Mouse (Mus musculus): ENCODE measurements at regions not wholly inside any gene's neighbourhood (a gene's known extent, or its start where the extent isn't known, plus 50 kb on each side); places are given as distances from the start of the nearest gene placed in this dataset.
"Not testable (repeated sequence)": the region's sequence is repeated elsewhere in the genome, so short reads cannot be mapped to it uniquely, and the experiment has no call there.

- H3K36me3 ChIP-seq (replicated peaks) = no peaks in the 10 kb centered on the region
- H3K4me1 ChIP-seq (ENCODE audit: insufficient read depth, low read depth, low read length) = no peaks in the 10 kb centered on the region
- no peaks in the 10 kb centered on the region for H3K9me3 ChIP-seq (replicated peaks)
- no peaks in the 10 kb centered on the region for H3K27me3 ChIP-seq (ENCODE audit: insufficient read depth, low read length)
- no peak for DNase-seq (ENCODE audit: low spot score)
- TF ChIP-seq GATA2 (IDR thresholded peaks at IDR 0.05; ENCODE audit: borderline replicate concordance, low read depth, low read length) (no peak), POLR2AphosphoS5 (IDR thresholded peaks at IDR 0.05; ENCODE audit: insufficient replicate concordance, low read depth, low read length) (no peak; the same call in 1 of the 2 replicates), TAL1 (conservative IDR thresholded peaks at IDR 0.05; ENCODE audit: low read depth, low read length) (no peak), CTCF (IDR thresholded peaks at IDR 0.05; ENCODE audit: low read depth, low read length) (no peak), GATA1 (IDR thresholded peaks at IDR 0.05; ENCODE audit: borderline replicate concordance, low read length) (no peak)
- no peak overlapping the region for H3K4me3 ChIP-seq (ENCODE audit: low read depth, low read length)
- ATAC-seq (ENCODE audit: extremely low read depth, insufficient number of reproducible peaks, low FRiP score, poor library complexity, severe bottlenecking) = no peak
Observed at GRCm38 (mm10) chr12:113241373-113242193, 55.9 kb downstream of the Tmem121 start.

GRCm38 (mm10) chr12:113242194-113242510 is 56.4 kb downstream of the Tmem121 start:
- TF ChIP-seq POLR2AphosphoS5 (IDR thresholded peaks at IDR 0.05; ENCODE audit: insufficient replicate concordance, low read depth, low read length) (no peak), CTCF (IDR thresholded peaks at IDR 0.05; ENCODE audit: low read depth, low read length) (no peak), TAL1 (conservative IDR thresholded peaks at IDR 0.05; ENCODE audit: low read depth, low read length) (no peak), GATA2 (IDR thresholded peaks at IDR 0.05; ENCODE audit: borderline replicate concordance, low read depth, low read length) (no peak), GATA1 (IDR thresholded peaks at IDR 0.05; ENCODE audit: borderline replicate concordance, low read length) (no peak)
- Histone ChIP-seq H3K36me3 (replicated peaks) (no peaks in the 10 kb centered on the region), H3K4me1 (ENCODE audit: insufficient read depth, low read depth, low read length) (no peaks in the 10 kb centered on the region), H3K9me3 (replicated peaks) (no peaks in the 10 kb centered on the region), H3K27me3 (ENCODE audit: insufficient read depth, low read length) (no peaks in the 10 kb centered on the region), H3K4me3 (ENCODE audit: low read depth, low read length) (no peak overlapping the region)
- no peak for DNase-seq (ENCODE audit: low spot score)
- ATAC-seq (ENCODE audit: extremely low read depth, insufficient number of reproducible peaks, low FRiP score, poor library complexity, severe bottlenecking) = no peak

GRCm38 (mm10) chr12:113244685-113245084 is 59.0 kb downstream of the Tmem121 start:
- Histone ChIP-seq H3K36me3 (replicated peaks) (no peaks in the 10 kb centered on the region), H3K9me3 (replicated peaks) (no peaks in the 10 kb centered on the region), H3K27me3 (ENCODE audit: insufficient read depth, low read length) (no peaks in the 10 kb centered on the region), H3K4me3 (ENCODE audit: low read depth, low read length) (no peak overlapping the region), H3K4me1 (ENCODE audit: insufficient read depth, low read depth, low read length) (no peaks in the 10 kb centered on the region)
- TF ChIP-seq POLR2AphosphoS5 (IDR thresholded peaks at IDR 0.05; ENCODE audit: insufficient replicate concordance, low read depth, low read length) = no peak
- TF ChIP-seq CTCF (IDR thresholded peaks at IDR 0.05; ENCODE audit: low read depth, low read length) = no peak
- no peak for TF ChIP-seq GATA2 (IDR thresholded peaks at IDR 0.05; ENCODE audit: borderline replicate concordance, low read depth, low read length)
- no peak for TF ChIP-seq TAL1 (conservative IDR thresholded peaks at IDR 0.05; ENCODE audit: low read depth, low read length)
- no peak for TF ChIP-seq GATA1 (IDR thresholded peaks at IDR 0.05; ENCODE audit: borderline replicate concordance, low read length)
- DNase-seq (ENCODE audit: low spot score) (no peak), ATAC-seq (ENCODE audit: extremely low read depth, insufficient number of reproducible peaks, low FRiP score, poor library complexity, severe bottlenecking) (no peak)

DNA sequence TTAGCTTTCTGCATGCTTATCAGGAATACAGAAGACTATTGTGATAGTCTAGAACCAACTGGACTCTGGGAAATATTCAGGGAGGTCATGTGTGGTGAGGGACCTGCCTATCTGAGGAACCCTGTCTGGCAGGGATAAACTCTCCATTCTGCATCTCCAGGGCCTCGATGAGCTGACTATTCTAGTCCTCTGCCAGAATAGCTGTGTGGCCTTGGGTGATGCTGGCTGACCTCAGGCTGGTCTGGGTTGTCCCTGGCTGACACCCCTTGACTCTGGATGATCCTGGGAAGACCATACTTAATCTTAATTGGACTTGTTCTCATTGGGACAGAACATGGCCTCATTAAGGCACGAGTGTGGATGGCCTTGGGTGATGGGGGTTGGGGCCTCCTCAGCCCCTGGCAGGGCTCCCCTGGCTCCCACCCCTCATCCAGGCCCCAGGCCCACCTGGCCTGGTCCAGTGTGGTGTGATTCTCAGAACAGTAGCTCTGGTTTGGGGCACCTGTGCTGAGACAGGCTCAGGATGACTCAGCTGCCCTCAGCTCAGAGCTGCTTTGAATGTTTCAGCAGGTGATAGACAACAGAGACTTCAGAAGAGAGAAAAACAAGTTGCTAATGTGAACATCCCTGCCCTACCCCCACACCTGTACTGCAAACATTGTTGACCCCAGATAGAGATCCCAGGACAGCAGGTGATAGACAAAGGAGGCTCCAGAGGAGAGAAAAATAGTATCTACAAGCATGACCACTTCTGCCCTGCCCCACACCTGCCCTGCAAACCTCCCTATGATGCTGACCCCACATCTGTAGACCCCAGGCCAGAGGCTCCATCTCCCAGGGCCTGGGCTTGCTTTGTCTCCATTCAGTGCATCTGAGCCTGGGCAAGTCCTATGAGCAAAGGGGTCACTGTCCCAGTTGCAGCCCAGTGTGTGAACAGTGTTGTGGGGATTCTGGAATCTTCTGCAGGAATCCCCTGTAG is 68.0 kb downstream of the Tmem121 start:
- H3K4me3 ChIP-seq (ENCODE audit: low read depth, low read length); DNase-seq (ENCODE audit: low spot score); H3K9me3 ChIP-seq (replicated peaks); H3K36me3 ChIP-seq (replicated peaks); H3K4me1 ChIP-seq (ENCODE audit: insufficient read depth, low read depth, low read length); ATAC-seq (ENCODE audit: extremely low read depth, insufficient number of reproducible peaks, low FRiP score, poor library complexity, severe bottlenecking); H3K27me3 ChIP-seq (ENCODE audit: insufficient read depth, low read length): not testable (repeated sequence)

DNA sequence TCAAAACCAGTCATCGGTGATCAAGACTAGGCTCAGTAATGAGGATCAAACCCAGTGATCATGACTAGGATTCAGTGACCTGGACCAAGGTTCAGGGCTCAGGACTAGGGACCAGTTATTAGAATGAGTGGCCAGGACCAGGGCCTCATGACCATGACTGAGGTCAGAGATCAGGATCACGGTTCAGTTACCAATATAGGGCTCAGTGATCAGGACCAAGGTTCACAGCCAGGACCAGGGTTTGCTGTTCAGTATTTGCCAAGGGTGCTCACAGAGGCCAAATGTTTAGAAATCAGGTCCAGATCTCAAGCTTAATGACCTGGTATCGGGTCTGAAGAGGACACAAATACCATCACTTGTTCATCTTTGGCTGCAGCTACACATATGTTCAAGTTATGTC is 69.6 kb downstream of the Tmem121 start:
- H3K27me3 ChIP-seq (ENCODE audit: insufficient read depth, low read length) = no peaks in the 10 kb centered on the region

DNA sequence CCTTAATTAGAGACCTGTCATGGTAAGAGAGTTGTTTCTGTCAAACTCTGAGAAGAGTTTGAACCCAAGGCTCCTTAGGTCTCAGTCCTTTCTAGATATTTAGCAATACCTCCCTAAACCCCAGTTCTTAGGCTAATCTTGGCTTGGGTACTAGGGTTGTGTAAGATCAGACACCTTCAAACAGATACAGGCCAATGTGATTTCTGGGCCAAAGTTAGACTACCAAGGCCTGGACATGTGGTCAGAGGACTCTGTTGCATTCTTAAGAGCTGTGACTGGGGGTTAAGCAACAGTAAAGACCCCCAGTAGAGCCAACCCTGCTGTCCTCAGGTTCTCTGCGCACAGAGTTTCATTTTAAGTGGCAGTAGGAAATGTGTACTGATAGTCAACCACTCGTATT is 70.9 kb downstream of the Tmem121 start:
- DNase-seq (ENCODE audit: low spot score) (no peak), ATAC-seq (ENCODE audit: extremely low read depth, insufficient number of reproducible peaks, low FRiP score, poor library complexity, severe bottlenecking) (no peak)
- Histone ChIP-seq H3K4me1 (ENCODE audit: insufficient read depth, low read depth, low read length) (no peaks in the 10 kb centered on the region), H3K4me3 (ENCODE audit: low read depth, low read length) (no peak overlapping the region), H3K36me3 (replicated peaks) (no peaks in the 10 kb centered on the region), H3K9me3 (replicated peaks) (peaks cover 13% of the 10 kb centered on the region), H3K27me3 (ENCODE audit: insufficient read depth, low read length) (no peaks in the 10 kb centered on the region)
- TF ChIP-seq GATA1 (IDR thresholded peaks at IDR 0.05; ENCODE audit: borderline replicate concordance, low read length) (no peak), POLR2AphosphoS5 (IDR thresholded peaks at IDR 0.05; ENCODE audit: insufficient replicate concordance, low read depth, low read length) (no peak)

More for the DNA sequence above, 69.6 kb downstream of the Tmem121 start:
- no peak for TF ChIP-seq CTCF (IDR thresholded peaks at IDR 0.05; ENCODE audit: low read depth, low read length)
- ATAC-seq (ENCODE audit: extremely low read depth, insufficient number of reproducible peaks, low FRiP score, poor library complexity, severe bottlenecking) (no peak), DNase-seq (ENCODE audit: low spot score) (no peak)
- peaks cover 11% of the 10 kb centered on the region for H3K9me3 ChIP-seq (replicated peaks)
- no peaks in the 10 kb centered on the region for H3K36me3 ChIP-seq (replicated peaks)
- no peak overlapping the region for H3K4me3 ChIP-seq (ENCODE audit: low read depth, low read length)
- H3K4me1 ChIP-seq (ENCODE audit: insufficient read depth, low read depth, low read length) = no peaks in the 10 kb centered on the region

Measured in G1E (cell line).